Mouse (Mus musculus): ENCODE results near the gene Olfr64. TPM values are rescaled to one million over a fixed set of nuclear protein-coding genes. Genes with fewer than 3 reads are reported as not detected.

Olfr64 gene
- total RNA-seq (2021): not detected
- long read RNA-seq, experiment 1: 0 reads
- long read RNA-seq, experiment 2: 0 reads

DNA sequence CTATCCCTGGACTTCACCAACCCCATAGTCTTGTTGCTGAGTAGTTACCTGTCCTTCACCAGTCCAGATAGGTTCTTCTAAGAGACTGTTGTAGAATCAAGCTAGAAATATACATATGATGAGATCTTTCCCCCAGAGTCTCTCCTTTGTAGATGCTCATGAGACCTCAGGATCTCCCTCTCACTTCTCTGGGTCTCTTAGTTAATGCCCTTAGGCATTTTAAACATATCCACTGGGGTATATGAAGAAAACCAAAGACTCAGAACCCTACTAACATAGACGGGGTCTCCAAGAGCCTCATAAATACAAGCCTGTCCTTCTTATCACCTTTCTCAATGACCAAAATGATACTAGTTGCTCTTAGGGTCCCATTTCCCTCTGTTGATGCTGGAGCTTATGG is at the start of gene Olfr64:
Gene Olfr64, minus strand, starts transcription at position 101 of the 400 bp plus-strand sequence.
- no peak for DNase-seq (ENCODE audit: extremely low spot score in 1 of 2, low spot score in 2 of 2)
- intact Hi-C loops (cut with DNase I): no loop called here
- no peak for TF ChIP-seq CTCF (IDR thresholded peaks at IDR 0.05)
- Histone ChIP-seq H3K4me3 (no peak within 1 kb of the TSS), H3K27ac (no peak within 1 kb of the TSS)

DNA sequence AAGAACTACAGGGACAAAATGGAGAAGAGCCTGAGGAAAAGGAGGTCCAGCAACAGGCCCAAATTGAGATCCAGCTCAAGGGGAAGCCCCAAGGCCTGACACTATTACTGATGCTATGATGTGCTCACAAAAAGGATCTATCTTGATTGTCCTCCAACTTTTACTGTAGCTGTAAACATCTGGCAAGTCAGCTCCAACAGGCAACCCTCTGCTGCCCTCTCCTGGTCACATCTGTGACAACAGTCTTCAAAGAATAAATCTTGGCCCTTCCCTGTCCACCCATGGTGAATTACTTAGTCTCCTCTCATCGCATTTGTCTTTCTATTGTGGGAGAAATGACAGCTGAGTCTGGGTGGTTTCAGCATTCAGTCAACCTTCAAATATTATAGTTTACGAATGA is 48.4 kb upstream of the Olfr64 start:
- DNase-seq (ENCODE audit: extremely low spot score in 1 of 2, low spot score in 2 of 2): peak in 1 of 2 experiments; percentile 13
- Histone ChIP-seq H3K27ac (no peak overlapping the region), H3K4me3 (no peak overlapping the region)
- intact Hi-C loops (cut with DNase I): loop anchor here (2.0 kb wide), 1 partner anchor 1430 kb away; no protein-coding TSS in a partner anchor
- peak; percentile 54 for TF ChIP-seq CTCF (IDR thresholded peaks at IDR 0.05)

DNA sequence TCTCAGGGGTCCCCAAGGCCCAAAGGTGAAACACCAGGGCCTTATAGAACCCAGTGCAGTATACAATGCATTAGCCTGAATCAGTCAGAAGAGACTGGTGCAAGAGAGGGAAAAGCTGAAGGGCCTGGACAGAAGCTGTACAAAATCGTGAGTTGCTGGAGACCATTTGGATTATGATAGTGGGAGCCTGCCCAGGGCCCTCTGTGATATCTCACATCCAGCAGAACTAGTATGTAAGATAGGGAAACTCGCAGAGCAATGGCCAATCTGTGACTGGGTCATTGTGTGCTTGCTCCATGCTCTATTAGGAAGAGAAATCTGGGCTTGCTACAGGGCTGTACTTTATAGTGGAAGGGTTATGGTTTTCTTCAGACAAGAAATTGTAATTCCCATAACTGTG is 40.0 kb upstream of the Olfr64 start, which contains the start of gene Olfr632:
Gene Olfr632, plus strand, starts transcription at position 84 of the 400 bp plus-strand sequence.
- intact Hi-C loops (cut with DNase I): no loop called here
- Histone ChIP-seq H3K27ac (no peak within 1 kb of the TSS), H3K4me3 (no peak within 1 kb of the TSS)
- DNase-seq (ENCODE audit: extremely low spot score in 1 of 2, low spot score in 2 of 2): no peak
- TF ChIP-seq CTCF (IDR thresholded peaks at IDR 0.05): no peak

DNA sequence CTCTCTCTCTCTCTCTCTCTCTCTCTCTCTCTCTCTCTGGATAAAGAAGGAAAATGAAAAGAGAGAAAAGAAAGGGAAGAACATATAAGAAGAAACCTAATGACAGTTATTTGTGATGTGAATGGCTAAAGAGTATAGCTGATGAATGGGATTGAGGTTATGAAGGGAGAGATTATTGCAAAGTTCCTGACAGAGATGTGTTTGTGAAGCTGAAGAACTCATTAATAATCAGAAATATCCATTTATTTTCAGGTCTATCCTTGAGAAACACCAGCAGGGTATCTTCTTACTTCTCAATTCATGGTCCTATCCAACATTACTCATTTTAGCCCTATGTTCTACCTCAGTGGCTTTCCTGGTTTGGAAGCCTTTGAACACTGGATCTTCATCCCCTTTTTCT is 34.2 kb upstream of the Olfr64 start, which contains the start of gene Olfr631:
Gene Olfr631, plus strand, starts transcription at position 301 of the 400 bp plus-strand sequence.
- TF ChIP-seq CTCF (IDR thresholded peaks at IDR 0.05): no peak
- Histone ChIP-seq H3K4me3 (no peak within 1 kb of the TSS), H3K27ac (no peak within 1 kb of the TSS)
- DNase-seq (ENCODE audit: extremely low spot score in 1 of 2, low spot score in 2 of 2): no peak
- intact Hi-C loops (cut with DNase I): no loop called here

DNA sequence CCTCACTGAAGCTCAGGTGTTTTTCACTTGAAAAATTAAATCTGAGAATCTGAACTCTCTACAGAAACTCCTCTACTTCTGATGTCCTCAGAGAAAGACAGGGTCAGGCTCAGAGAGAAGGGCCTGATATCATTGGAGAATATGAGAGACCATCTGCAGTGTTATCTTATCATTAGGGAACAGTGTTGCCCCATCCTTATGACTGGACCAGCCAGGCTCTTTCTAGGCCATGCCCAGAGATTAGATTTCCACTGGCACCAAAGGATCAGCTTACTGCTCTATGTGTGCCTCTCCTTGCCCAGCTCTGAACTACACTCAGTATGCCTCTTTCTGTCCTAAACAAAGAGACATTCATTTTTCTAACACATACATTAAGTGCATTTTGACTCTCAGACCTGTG is 21.1 kb upstream of the Olfr64 start:
- intact Hi-C loops (cut with DNase I): no loop called here

DNA sequence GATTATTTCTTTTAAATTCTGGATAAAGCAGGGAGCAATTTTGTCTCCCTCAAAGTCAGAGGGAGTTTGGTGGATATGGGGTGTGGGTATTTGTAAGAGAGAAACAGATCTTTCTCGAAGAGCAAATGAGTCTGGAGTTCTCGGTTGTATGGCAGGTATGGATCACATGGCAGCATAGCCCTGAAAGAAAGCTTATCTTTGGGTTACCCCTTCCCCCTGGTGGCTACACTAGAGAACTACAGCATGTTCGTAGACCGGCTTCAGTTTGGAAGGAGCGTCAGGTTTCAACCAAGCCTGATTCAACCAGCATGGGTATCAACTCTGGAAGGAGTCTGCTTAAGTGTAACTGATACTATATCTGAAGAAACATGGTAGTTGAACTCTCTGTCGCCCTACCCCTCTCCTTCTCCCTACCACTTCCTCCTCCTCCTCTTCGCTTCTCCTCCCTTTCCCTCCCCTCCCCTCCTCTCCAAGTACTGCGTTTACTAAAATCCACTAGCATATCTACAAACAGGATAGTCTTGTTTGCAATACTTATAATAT is 18.8 kb upstream of the Olfr64 start:
- no peak for DNase-seq (ENCODE audit: extremely low spot score in 1 of 2, low spot score in 2 of 2)
- H3K4me3 ChIP-seq: no peak overlapping the region
- TF ChIP-seq CTCF (IDR thresholded peaks at IDR 0.05): no peak; the same call in 1 of the 2 replicates
- intact Hi-C loops (cut with DNase I): no loop called here
- no peak overlapping the region for H3K27ac ChIP-seq

More for the DNA sequence above, 21.1 kb upstream of the Olfr64 start:
- DNase-seq (ENCODE audit: extremely low spot score in 1 of 2, low spot score in 2 of 2): no peak
- H3K4me3 ChIP-seq: no peak overlapping the region
- no peak overlapping the region for H3K27ac ChIP-seq
- TF ChIP-seq CTCF (IDR thresholded peaks at IDR 0.05): no peak

DNA sequence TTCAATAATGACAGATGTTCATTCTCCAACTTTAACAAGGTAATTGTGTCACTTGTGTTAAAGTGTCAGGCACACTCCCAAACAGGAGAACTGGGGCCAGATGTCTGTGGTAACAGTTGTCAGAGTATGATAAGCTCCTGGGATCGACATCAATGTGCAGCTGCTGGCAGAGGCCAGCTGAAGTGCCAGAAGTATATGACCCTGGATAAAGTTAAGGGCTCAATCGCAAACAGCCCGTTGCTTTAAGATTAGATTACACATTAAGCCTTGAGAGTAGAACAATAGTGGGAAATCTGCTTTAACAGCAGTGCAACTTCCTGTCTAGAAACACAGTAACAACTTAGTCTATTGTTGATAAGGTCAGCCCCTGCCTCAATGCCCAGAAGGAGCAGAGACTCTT is 15.8 kb upstream of the Olfr64 start:
- DNase-seq (ENCODE audit: extremely low spot score in 1 of 2, low spot score in 2 of 2): no peak
- intact Hi-C loops (cut with DNase I): no loop called here
- no peak overlapping the region for H3K27ac ChIP-seq
- TF ChIP-seq CTCF (IDR thresholded peaks at IDR 0.05): no peak
- no peak overlapping the region for H3K4me3 ChIP-seq

DNA sequence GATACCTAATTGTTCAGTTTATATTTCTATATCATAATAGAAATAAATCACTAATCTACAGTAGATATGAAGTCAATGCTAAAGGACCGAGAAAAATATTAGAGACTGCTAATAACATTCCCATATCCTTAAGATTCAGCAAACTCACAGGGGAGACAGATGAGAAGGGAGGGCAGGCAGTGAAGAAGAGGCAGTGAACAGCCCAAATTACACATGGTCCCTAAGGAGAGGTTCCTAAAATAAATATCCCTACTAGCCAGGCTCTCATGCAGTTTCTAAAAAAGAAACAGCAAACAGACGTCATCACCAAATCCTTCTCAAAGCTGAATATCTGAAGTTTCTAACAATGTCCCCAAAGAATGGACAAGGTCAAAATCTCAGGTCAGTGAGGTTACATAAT is 8.9 kb upstream of the Olfr64 start, which contains the start of gene Olfr65:
Gene Olfr65, plus strand, starts transcription at position 301 of the 400 bp plus-strand sequence.
- Histone ChIP-seq H3K27ac (no peak within 1 kb of the TSS), H3K4me3 (no peak within 1 kb of the TSS)
- TF ChIP-seq CTCF (IDR thresholded peaks at IDR 0.05): no peak
- intact Hi-C loops (cut with DNase I): no loop called here
- no peak for DNase-seq (ENCODE audit: extremely low spot score in 1 of 2, low spot score in 2 of 2)

DNA sequence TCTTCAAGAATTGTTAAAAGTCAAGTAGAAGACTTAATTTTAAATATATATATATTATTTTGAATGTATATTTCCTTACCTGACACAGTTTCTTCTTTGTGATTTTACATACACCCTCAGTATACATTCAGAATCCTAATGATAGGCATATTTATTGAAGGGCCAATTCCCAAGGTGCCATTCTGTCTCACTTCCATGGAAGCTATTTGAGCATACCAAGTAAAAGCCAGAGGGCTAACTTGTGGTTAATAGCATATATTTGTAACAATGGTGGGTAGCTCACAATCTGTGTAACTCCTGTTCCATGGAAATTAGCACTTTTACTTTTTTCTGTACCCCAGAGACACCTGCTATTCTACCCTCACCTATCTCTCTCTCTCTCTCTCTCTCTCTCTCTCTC is 8.1 kb downstream of the Olfr64 start, which contains the start of gene Olfr66:
Gene Olfr66, minus strand, starts transcription at position 101 of the 400 bp plus-strand sequence.
- Histone ChIP-seq H3K27ac (no peak within 1 kb of the TSS), H3K4me3 (no peak within 1 kb of the TSS)
- no peak for TF ChIP-seq CTCF (IDR thresholded peaks at IDR 0.05)
- DNase-seq (ENCODE audit: extremely low spot score in 1 of 2, low spot score in 2 of 2): no peak
- intact Hi-C loops (cut with DNase I): no loop called here

DNA sequence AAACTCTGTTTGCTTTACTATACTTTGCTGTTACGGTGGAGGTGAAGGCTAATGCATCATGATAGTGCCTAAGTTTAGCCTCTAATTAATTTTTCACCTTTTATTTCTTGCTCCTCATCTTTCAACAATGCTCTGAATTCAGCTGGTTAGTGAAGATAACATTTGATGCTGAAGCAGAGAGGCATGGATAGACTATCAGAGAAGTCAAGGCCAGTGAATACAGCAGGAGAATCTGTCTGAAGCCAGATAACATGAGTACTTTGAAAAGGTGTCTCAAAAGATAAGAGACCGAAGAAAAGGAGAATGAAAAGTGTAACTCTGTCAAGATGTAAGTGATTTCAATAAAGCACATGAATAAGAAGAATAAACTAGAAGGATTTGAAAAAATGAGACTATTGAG is 17.2 kb downstream of the Olfr64 start:
- intact Hi-C loops (cut with DNase I): no loop called here
- TF ChIP-seq CTCF (IDR thresholded peaks at IDR 0.05): no peak
- no peak overlapping the region for H3K27ac ChIP-seq
- no peak for DNase-seq (ENCODE audit: extremely low spot score in 1 of 2, low spot score in 2 of 2)
- H3K4me3 ChIP-seq: no peak overlapping the region

DNA sequence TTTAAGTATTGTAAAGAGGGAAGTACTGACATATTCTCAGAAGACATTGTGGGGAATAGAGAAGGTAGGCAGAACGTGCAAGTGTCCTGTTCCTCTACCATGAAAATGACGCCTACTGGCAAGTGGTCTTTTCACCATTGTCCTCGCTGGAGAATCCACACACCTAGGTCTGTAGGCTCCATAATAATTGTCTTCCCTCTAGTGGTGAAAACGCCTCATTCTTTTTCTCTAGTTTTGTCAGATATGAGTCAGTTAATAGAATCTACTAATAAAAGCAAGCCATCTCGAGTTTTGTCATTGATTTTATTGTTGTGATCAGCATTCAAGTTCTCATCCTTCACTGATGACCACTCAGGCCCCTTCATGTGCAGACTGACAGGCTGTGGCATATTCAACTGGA is 19.8 kb downstream of the Olfr64 start:
- peak; percentile 11; the same call in 1 of the 2 replicates for TF ChIP-seq CTCF (IDR thresholded peaks at IDR 0.05)
- no peak overlapping the region for H3K4me3 ChIP-seq
- no peak for DNase-seq (ENCODE audit: extremely low spot score in 1 of 2, low spot score in 2 of 2)
- H3K27ac ChIP-seq: no peak overlapping the region
- intact Hi-C loops (cut with DNase I): loop anchor here (5.0 kb wide), 1 partner anchor 1207 kb away; no protein-coding TSS in a partner anchor

DNA sequence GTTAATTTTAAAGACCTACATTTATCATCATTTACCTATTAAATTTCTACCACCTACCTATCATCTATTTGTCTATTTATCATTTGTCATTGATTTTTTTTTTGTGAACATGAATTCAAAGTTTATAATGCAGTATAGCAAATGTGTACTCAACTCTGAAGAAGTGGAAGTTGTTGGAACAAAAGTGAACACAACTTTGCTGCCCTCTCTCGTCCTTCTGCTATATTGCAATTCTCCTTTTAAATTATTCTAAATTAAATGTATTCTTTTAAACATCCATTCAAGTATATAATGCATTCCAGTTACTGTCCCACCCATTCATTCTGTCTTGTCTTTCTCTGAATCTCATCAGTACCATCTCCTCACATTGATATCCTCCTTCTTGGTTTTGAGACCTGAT is 21.2 kb downstream of the Olfr64 start:
- intact Hi-C loops (cut with DNase I): loop anchor here (2.0 to 5.0 kb wide), 2 partner anchors 1206 to 1360 kb away; no protein-coding TSS in a partner anchor
- TF ChIP-seq CTCF (IDR thresholded peaks at IDR 0.05): peak; percentile 57
- no peak for DNase-seq (ENCODE audit: extremely low spot score in 1 of 2, low spot score in 2 of 2)
- Histone ChIP-seq H3K27ac (no peak overlapping the region), H3K4me3 (no peak overlapping the region)

DNA sequence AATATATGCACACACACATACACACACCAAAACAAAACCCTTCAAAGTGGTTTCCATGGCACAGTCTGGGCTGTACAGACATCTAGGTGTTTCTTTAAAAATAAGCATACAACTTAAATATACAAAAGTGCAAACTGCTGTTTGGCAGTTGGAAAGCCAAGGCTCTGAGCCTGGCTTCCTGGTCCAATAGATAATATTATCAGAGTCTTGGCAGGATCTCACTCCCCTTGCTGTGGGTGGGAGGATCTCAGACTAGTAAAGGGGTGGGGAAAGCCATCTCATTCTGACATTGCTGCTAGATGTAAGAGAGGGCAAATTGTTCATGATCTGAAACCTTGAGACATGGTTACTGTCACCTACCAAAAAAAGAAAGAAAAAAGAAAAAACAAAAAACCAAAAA is 23.6 kb downstream of the Olfr64 start:
- no peak for TF ChIP-seq CTCF (IDR thresholded peaks at IDR 0.05)
- DNase-seq (ENCODE audit: extremely low spot score in 1 of 2, low spot score in 2 of 2): no peak
- Histone ChIP-seq H3K27ac (no peak overlapping the region), H3K4me3 (no peak overlapping the region)
- intact Hi-C loops (cut with DNase I): loop anchor here (5.0 kb wide), 1 partner anchor 1203 kb away; no protein-coding TSS in a partner anchor
